Mouse (Mus musculus): ENCODE data around the gene Mri1. TPM values are rescaled to one million over a fixed set of nuclear protein-coding genes. Genes with fewer than 3 reads are reported as not detected.

The Mri1 gene
- polyA plus RNA-seq, 1 experiment from 2014 or later = 50.7 TPM

DNA sequence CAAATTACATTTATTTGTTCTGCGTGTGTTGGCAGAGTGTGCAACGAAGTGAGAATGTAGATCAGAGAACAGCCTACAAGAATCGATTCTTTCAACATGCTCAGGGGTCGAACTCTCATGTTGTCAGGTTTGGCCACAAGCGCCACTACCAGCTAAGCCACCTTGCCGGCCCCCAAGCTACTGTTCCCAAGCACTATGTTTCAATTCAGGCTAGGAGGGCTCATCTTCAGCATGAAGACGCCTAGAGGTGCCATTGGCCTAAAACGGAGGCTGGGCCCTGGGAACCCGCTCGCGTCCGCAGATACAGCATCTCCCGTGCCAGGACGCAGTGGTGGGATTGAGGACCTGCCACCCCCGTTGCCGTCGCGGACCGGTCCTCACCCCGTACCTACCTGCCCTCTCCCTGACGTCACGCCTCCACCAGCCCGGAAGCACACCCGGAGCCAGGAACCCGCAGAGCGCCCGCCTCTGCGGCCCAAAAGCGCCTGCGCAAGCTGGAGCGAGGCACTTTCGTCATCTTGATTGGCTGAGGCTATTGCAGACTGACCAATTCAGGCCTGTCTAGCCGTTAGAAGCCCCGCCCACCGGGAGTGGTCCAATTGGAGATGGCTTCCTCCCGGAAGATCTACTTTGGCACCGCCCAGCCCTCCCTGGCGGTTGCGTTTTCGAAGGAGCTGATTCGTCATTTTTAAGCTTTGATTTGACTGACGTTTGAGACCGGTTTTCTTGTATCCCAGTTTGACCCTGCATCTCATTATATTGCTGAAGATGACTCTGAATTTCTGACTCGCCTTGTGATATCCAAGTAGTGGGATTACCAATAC is 13.0 kb upstream of the Mri1 start, which contains the start of gene Ccdc130:
Ccdc130 (minus strand) TSS at position 431 of the 824 bp plus-strand sequence.
- Histone ChIP-seq H3K4me1 (replicated peaks) (peaks cover 13% of the 10 kb centered on the region), H3K9ac (peak within 1 kb of the TSS; percentile 88), H3K27me3 (no peaks in the 10 kb centered on the region; the same call in 1 of the 2 replicates), H3K9me3 (no peaks in the 10 kb centered on the region), H3K4me3 (peak within 1 kb of the TSS; percentile 84), H3K27ac (peak within 1 kb of the TSS; percentile 88), H3K4me2 (peak within 1 kb of the TSS; percentile 89), H3K36me3 (peaks cover 24% of the 10 kb centered on the region)
- peak; percentile 99 for ATAC-seq (ENCODE audit: low FRiP score)
- under 1% methylated on average over 44 of the region's 44 CpGs for WGBS

DNA sequence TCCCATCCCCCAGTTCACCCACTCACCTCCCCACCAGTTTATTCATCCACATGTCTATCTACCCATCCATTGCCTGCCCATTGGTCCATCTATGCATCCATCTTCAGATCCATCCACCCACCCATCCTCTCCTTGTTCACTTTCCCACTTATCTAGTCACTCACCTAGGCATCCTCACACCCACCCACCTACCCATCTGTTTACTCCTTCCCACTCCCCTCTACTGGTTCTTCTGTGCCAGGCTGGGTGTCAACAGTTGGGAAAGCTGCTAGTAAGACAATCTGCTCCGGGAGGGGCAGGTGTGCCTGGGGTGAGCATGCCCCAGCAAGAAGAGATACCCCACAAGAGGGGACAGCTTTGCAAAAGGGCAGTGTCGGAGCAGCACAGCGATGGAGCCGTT is 4.0 kb upstream of the Mri1 start:
- H3K36me3 ChIP-seq = peaks cover 81% of the 10 kb centered on the region
- ATAC-seq (ENCODE audit: low FRiP score) = no peak
- 94% methylated on average over 4 of the region's 4 CpGs for WGBS

DNA sequence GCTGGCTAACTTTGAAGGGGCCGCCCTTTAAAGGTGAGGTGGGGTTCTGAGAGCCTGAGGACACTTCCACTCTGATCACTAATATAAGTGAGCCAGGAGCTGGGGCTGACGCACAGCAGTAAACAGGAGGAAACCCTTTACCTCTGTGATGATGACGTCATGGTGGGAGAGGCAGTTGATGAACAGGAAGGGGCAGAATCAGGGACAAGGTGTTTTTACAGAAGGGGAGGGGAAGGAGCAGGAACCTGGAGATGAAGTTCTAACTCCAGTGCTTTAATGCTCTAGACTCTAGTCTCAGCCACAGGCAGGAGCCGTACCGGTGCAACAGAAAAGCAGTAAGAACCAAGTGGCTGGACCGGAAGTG is 686 bp downstream of the Mri1 start:
- Histone ChIP-seq H3K27ac (peak overlapping the region; percentile 92), H3K9me3 (no peaks in the 10 kb centered on the region), H3K4me1 (replicated peaks) (peaks cover 24% of the 10 kb centered on the region), H3K27me3 (no peaks in the 10 kb centered on the region), H3K4me2 (peak overlapping the region; percentile 88), H3K4me3 (peak overlapping the region; percentile 81), H3K9ac (peak overlapping the region; percentile 86), H3K36me3 (peaks cover 71% of the 10 kb centered on the region)
- ATAC-seq (ENCODE audit: low FRiP score) = peak; percentile 37
- 16% methylated on average over 6 of the region's 6 CpGs for WGBS

More for the DNA sequence above, 4.0 kb upstream of the Mri1 start:
- Histone ChIP-seq H3K9me3 (no peaks in the 10 kb centered on the region), H3K27me3 (no peaks in the 10 kb centered on the region), H3K9ac (no peak overlapping the region), H3K4me1 (replicated peaks) (peaks cover 16% of the 10 kb centered on the region), H3K4me2 (no peak overlapping the region), H3K4me3 (no peak overlapping the region), H3K27ac (no peak overlapping the region)

DNA sequence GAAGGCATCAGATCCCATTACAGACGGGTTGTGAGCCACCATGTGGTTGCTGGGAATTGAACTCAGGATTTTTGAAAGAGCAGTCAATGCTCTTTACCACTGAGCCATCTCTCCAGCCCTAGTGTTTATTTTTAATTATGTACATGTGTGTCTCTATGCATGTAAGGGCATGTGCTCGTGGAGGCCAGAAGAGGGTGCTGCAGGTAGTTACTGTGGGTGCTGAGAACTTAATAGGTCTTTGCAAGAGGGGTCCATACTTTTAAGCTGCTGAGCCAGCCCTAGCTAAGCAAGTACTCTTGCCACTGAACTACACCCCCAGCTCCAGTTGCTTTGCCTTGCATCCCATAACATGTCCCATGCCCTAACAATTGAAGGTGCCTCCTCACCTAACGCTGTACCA is 1.3 kb downstream of the Mri1 start:
- H3K4me3 ChIP-seq = peak overlapping the region; percentile 81
- no peak for ATAC-seq (ENCODE audit: low FRiP score)
- H3K27ac ChIP-seq = peak overlapping the region; percentile 92
- peaks cover 71% of the 10 kb centered on the region for H3K36me3 ChIP-seq
- H3K4me2 ChIP-seq = peak overlapping the region; percentile 88
- peaks cover 24% of the 10 kb centered on the region for H3K4me1 ChIP-seq (replicated peaks)
- H3K9me3 ChIP-seq = no peaks in the 10 kb centered on the region
- H3K9ac ChIP-seq = peak overlapping the region; percentile 86
- H3K27me3 ChIP-seq = no peaks in the 10 kb centered on the region
- 88% methylated on average over 3 of the region's 3 CpGs for WGBS

DNA sequence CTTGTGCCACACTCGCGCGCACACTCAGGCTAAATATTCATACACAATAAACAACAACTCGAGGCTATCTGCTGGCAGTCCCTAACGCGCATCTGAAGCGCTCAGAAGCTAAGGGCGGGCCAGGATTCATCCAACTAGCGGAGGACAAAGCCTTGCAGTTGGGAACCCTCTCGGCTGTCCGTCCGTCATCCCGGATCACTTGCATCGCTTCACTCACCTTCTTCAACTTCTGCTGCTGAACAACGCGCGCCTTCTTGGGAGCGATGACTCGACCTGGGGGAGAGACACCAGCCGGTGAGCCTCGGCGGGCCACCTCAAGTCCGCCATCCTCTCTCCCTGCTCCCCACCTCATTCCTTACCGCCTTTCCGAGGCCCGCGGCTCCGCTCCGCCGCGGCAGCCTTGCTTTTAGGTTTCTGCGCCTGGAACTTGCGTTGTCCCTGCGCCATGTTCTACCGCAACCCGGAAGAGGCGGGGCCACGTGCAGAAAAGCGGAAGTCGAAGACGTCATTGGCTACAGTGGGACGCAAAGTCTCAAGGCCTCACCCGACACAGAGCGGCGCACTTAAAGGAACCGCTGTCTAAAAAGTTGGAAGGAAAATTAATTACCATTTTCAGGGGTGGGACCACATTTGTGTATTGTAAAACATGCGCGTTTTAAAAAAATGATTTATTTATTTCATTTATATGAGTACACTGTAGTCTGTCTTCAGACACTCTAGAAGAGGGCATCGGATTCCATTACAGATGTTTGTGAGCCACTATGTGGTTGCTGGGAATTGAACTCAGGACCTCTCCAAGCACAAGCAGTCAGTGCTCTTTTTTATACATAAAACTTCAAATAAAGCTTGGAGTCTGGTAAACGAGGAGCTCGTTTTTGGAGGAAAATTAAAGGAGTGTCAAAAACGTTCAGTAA is 7.6 kb downstream of the Mri1 start, which contains the start of gene D8Ertd738e:
D8Ertd738e (minus strand) TSS at position 463 of the 914 bp plus-strand sequence.
- peak within 1 kb of the TSS; percentile 82 for H3K27ac ChIP-seq
- no peaks in the 10 kb centered on the region for H3K27me3 ChIP-seq
- ATAC-seq (ENCODE audit: low FRiP score) = peak; percentile 93
- H3K4me3 ChIP-seq = peak within 1 kb of the TSS; percentile 84
- peak within 1 kb of the TSS; percentile 92 for H3K9ac ChIP-seq
- peak within 1 kb of the TSS; percentile 88 for H3K4me2 ChIP-seq
- H3K4me1 ChIP-seq (replicated peaks) = peaks cover 14% of the 10 kb centered on the region
- WGBS = 4% methylated on average over 52 of the region's 52 CpGs
- peaks cover 74% of the 10 kb centered on the region for H3K36me3 ChIP-seq
- H3K9me3 ChIP-seq = no peaks in the 10 kb centered on the region

DNA sequence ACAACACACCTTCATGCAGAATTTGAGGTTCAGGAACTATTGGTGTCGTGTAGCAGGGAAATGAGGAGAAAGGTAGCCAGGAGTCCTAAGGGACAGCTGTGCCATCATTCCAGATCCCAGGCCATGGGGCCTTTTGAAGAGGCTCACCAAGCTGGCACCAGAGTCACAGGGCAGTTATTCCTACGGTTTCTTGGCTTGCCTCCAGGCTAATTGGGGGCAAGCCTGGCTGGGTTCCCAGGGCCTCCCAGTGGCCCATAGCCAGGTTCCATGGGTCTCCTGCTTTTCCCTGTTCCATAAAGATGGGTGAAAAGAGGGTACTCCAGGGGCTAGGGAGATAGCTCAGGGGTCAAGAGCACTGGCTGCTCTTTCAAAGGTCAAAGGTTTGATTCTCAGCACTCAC is 15.3 kb downstream of the Mri1 start:
- Histone ChIP-seq H3K9ac (0 out of 2 replicates have a peak overlapping the region, but pooled peaks have one; percentile 10), H3K9me3 (no peaks in the 10 kb centered on the region), H3K36me3 (peaks cover 38% of the 10 kb centered on the region), H3K4me3 (no peak overlapping the region), H3K27me3 (no peaks in the 10 kb centered on the region), H3K4me1 (replicated peaks) (peaks cover 12% of the 10 kb centered on the region), H3K4me2 (no peak overlapping the region), H3K27ac (no peak overlapping the region)
- no peak for ATAC-seq (ENCODE audit: low FRiP score)
- 54% methylated on average over 2 of the region's 2 CpGs for WGBS

DNA sequence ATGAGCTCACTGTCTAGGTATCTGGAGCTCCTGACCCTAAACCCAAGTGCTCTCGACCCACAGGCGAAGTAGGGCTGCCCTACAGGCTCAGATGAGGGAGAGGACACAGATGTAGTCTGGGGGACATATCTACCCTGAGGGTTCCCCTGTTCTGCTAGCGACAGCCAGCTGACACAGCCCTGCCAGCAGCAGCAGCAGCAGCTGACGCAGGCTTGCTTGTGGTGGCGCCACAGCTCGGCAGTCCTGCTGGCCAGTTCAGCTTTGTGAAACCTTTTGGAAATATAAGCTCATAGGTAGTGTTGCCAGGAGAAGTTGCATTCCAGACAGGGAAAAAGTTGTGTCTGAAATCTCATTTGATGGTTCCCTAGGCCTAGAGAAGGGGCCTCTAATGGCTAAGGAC is 16.0 kb downstream of the Mri1 start:
- H3K4me3 ChIP-seq = no peak overlapping the region

DNA sequence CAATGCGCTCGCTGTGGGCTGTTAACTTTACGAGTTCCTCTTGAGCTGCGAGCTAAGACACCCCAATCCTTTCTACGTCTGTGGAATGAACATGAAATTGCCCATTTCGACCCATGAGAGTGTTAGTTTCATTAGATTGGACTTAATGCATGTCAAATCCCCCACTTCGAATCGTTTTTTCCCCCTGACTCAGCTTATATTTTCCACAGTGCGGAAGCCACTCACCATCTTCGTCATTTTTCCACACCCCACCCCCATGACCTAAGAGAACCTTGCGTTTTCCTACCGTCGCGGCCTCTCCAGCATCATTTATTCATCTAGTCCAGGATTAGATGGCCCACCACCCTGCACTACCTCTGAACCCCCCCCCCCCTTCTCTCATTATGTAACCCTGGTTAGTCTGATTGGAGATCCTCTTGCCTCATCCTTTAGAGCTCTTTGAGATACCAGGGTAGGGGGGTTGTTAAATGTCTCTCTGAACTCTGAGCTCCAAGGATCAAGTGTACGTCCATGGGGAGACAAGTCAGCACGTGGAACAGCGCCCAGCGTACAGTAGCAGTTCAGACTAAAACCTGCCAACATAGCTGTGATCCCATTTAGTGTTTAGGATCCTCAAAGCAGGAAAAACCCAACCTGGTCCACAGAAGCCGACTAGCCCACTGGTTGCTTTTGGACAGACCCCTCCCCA is 19.4 kb downstream of the Mri1 start:
- Histone ChIP-seq H3K27ac (peak overlapping the region; percentile 90), H3K4me3 (peak overlapping the region; percentile 93), H3K27me3 (no peaks in the 10 kb centered on the region), H3K9ac (peak overlapping the region; percentile 75), H3K4me2 (peak overlapping the region; percentile 65), H3K4me1 (replicated peaks) (peaks cover 46% of the 10 kb centered on the region), H3K36me3 (peaks cover 27% of the 10 kb centered on the region), H3K9me3 (no peaks in the 10 kb centered on the region)
- ATAC-seq (ENCODE audit: low FRiP score) = peak; percentile 34
- 23% methylated on average over 19 of the region's 19 CpGs for WGBS

More for the DNA sequence above, 16.0 kb downstream of the Mri1 start:
- no peak overlapping the region for H3K27ac ChIP-seq
- peaks cover 13% of the 10 kb centered on the region for H3K4me1 ChIP-seq (replicated peaks)
- H3K9me3 ChIP-seq = no peaks in the 10 kb centered on the region
- H3K9ac ChIP-seq = no peak overlapping the region; the same call in 1 of the 2 replicates
- H3K36me3 ChIP-seq = peaks cover 32% of the 10 kb centered on the region
- no peak for ATAC-seq (ENCODE audit: low FRiP score)
- H3K4me2 ChIP-seq = no peak overlapping the region
- no peaks in the 10 kb centered on the region for H3K27me3 ChIP-seq
- WGBS = 64% methylated on average over 6 of the region's 6 CpGs

DNA sequence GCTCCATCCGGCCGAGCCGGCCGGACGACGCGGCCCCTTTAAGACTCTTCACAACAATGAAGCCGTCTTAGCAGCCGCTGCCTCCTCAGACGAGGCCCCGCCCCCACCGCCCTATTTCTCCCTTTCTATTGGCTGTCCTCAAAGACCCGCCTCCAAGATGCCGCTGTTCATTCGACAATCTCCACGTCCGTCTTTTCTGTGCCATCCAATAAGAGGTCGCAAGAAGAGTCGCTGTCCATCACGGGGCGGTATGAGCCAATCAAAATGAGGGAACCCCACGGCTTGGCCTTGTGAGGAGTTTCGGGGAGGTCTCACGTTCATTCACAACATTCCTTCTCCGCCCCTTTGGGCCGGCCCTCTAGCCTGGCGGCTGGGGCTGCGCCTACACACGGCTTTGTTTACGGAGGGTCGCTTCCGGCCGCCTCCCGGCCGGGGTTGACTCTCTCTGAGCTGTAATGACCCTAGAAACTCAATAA is 20.1 kb downstream of the Mri1 start, which contains the start of gene Zswim4:
Zswim4 (minus strand) TSS at position 58 of the 476 bp plus-strand sequence.
- no peaks in the 10 kb centered on the region for H3K9me3 ChIP-seq
- no peaks in the 10 kb centered on the region for H3K27me3 ChIP-seq
- H3K36me3 ChIP-seq = peaks cover 29% of the 10 kb centered on the region
- peak within 1 kb of the TSS; percentile 99 for H3K9ac ChIP-seq
- H3K4me1 ChIP-seq (replicated peaks) = peaks cover 49% of the 10 kb centered on the region
- under 1% methylated on average over 35 of the region's 35 CpGs for WGBS
- H3K4me2 ChIP-seq = peak within 1 kb of the TSS; percentile 93
- peak; percentile 98 for ATAC-seq (ENCODE audit: low FRiP score)
- peak within 1 kb of the TSS; percentile 93 for H3K4me3 ChIP-seq
- peak within 1 kb of the TSS; percentile 90 for H3K27ac ChIP-seq

DNA sequence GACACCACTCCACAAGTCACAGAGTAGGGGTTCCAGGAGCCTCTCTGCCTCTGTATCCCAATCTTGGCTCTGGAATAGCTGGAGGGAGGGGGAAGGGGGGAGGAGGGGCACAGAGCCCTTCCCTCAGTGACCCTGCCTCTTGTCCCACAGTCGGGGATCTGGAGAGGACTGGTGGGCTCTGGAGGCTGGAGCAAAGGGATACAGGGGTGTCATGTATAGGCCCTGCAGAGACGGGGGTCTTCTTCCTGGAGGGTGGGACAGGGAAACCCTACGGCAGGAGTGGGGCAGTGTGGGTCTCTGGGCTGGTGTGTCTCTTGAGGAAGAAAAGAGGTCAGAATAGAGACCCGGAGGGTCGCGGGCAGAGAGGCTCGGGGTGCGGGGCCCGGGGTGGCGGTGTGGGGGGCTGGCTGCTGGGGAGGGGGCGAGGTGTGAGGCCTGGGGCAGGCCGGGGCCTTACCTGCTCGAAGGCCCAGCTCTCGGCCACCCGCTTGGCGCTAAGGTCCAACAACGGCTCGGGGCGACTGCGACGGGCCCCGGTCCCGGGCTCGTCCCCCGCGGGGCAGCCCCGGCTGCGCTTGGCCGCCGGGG is 20.6 kb downstream of the Mri1 start:
- Histone ChIP-seq H3K4me2 (peak overlapping the region; percentile 93), H3K4me3 (peak overlapping the region; percentile 93), H3K4me1 (replicated peaks) (peaks cover 45% of the 10 kb centered on the region), H3K9me3 (no peaks in the 10 kb centered on the region), H3K9ac (peak overlapping the region; percentile 99), H3K27me3 (no peaks in the 10 kb centered on the region), H3K27ac (peak overlapping the region; percentile 76), H3K36me3 (peaks cover 35% of the 10 kb centered on the region)
- 0% methylated on average over 16 of the region's 30 CpGs for WGBS
- ATAC-seq (ENCODE audit: low FRiP score) = peak; percentile 55

DNA sequence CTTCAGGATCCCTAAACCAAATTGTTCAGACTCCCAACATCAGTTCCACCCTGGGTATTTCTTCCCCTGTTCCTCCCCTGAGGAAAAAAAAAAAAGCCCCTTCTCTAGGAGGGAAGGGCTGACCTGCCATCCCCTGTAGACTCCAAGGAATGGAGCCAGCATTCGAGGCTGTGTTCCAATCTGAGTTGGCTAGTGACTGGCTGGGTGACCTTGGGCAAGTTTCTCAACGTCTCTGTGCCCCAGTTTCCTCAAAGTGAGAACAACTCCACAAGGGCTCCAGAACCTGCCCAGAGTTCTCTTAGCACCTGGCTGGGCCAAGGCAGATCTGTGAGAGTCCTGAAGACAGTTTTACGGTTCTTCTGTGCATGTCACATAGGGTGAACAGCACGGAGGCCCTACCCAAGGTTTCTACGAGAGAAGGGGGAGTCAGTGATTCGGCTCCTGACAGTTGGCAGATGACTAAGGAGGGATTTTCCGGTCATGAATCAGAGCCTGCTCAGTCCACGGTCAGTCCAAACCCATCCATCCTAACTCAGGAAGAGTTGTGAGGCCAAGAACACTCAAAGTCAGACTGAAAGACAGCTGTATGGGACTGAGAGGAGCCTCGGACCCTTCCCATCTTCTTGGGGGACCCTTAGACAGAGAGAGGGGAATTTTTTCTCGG is 21.2 kb downstream of the Mri1 start:
- Histone ChIP-seq H3K27ac (peak overlapping the region; percentile 76), H3K36me3 (peaks cover 41% of the 10 kb centered on the region), H3K4me2 (peak overlapping the region; percentile 93), H3K27me3 (no peaks in the 10 kb centered on the region), H3K4me3 (peak overlapping the region; percentile 93), H3K9me3 (no peaks in the 10 kb centered on the region), H3K4me1 (replicated peaks) (peaks cover 45% of the 10 kb centered on the region), H3K9ac (peak overlapping the region; percentile 99)
- no peak for ATAC-seq (ENCODE audit: low FRiP score)
- WGBS = 30% methylated on average over 10 of the region's 10 CpGs
